Mouse (Mus musculus): ENCODE data around the gene Hccs. TPM values are rescaled to one million over a fixed set of nuclear protein-coding genes. Genes with fewer than 3 reads are reported as not detected.

The Hccs gene
- total RNA-seq, 2 experiments from 2014 or later = 65.7 to 70.4 TPM

DNA sequence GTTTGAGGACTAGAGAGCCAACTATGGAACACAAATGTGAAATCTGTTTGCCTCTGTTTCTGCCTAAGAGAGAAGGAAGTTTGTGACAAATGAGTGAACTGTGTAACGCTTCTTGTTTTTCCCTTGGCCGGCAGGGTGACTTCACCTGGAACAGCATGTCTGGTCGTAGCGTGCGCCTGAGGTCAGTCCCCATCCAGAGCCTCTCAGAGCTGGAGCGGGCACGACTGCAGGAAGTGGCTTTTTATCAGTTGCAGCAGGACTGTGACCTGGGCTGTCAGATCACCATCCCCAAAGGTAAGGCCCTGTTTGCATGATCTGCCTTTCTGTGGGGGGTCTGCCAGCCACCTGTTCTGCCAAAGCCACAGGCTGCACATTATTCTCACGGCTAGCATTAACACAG lies 100.1 kb downstream of the Hccs start:
- intact Hi-C loops (cut with DNase I) = no loop called here
- DNase-seq = no peak

DNA sequence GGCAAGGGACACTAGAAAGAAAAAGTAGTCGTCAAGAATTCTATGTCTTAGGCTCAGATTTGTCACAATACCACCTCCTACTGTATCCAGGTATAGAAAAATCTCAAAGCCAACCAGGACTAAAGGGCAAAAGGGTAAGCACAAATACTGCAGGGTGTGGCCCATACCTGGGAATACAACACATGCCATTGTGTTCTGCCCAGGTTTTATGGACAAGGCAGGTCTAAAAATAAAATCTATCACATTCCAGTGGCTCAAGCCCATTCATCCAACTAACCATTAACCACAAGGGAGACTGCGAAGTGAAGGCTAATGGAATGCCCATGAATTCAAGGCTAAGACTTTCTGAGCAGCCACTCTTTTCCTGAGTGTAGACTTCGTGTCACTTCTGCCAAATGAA lies 110.2 kb downstream of the Hccs start:
- DNase-seq = no peak
- intact Hi-C loops (cut with DNase I) = no loop called here

Other genes with a start within 250 kb of the Hccs start
- not detected for gene Amelx, start 133.2 kb downstream of the Hccs start, total RNA-seq (2021)